Mouse (Mus musculus): ENCODE measurements around the gene Relt.

DNA sequence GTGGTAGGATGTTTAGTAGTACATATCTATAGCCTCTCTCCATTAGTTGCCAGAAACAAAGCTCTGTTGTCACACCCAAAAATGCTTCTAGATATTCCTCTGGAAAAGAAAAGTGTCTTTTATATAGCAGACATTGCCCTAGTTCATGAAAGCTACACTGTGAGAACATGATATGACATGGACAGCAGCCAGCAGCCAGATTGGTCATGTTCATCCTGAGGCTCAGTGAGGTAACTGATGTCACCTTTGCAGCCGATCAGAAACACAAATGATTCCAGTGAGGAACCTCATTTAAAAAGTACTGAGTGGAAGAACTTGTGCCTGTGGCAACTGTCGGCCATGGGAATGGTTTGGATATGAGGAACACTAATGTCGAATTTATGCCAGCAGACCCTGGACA lies 38.6 kb downstream of the Relt start:
- no peak for TF ChIP-seq CTCF (IDR thresholded peaks at IDR 0.05; ENCODE audit: borderline replicate concordance, control insufficient read depth, extremely low read depth, insufficient read depth, low read length, poor library complexity)
- TF ChIP-seq POLR2A (IDR thresholded peaks at IDR 0.05; ENCODE audit: control insufficient read depth, extremely low read depth, insufficient read depth, low read length, poor library complexity): no peak

All from thymus, adult 2 months (tissue).